Mouse (Mus musculus) hindbrain, embryonic 11.5 days (tissue): ENCODE results near the gene Thada. TPM values are rescaled to one million over a fixed set of nuclear protein-coding genes. Genes with fewer than 3 reads are reported as not detected.

Experiments used
- ATAC-seq: fragments of 200-750 bp; cut with Nextera tagmentation; 2 replicates; pipeline ENCODE4 v1.8.0; 2017; ENCODE audit warnings: mild to moderate bottlenecking, moderate TSS enrichment, moderate library complexity; ENCODE audit not compliant: low FRiP score
- DNase-seq: peaks from one replicate; pipeline ENCODE4 v3.0.0-alpha.2; 2015; ENCODE audit warnings: low spot score
- H3K27ac ChIP-seq: fragments of 300-500 bp; sonication (generic); 2 replicates; pipeline ENCODE4 v1.5.1; 2014; ENCODE audit warnings: mild to moderate bottlenecking, low read depth, low read length
- H3K27me3 ChIP-seq: fragments of 300-500 bp; sonication (generic); 2 replicates; pipeline ENCODE4 v1.6.1; 2014; ENCODE audit warnings: mild to moderate bottlenecking, low read length, moderate library complexity, mixed read lengths; ENCODE audit not compliant: control insufficient read depth, insufficient read depth
- H3K36me3 ChIP-seq: fragments of 300-500 bp; sonication (generic); 2 replicates; pipeline ENCODE4 v1.6.1; 2014; ENCODE audit warnings: mild to moderate bottlenecking, low read length, moderate library complexity, mixed read lengths; ENCODE audit not compliant: control insufficient read depth, insufficient read depth
- H3K4me1 ChIP-seq: fragments of 300-500 bp; sonication (generic); replicated peaks from 2 replicates; pipeline ENCODE4 v1.6.1; 2014; ENCODE audit warnings: low read length, mixed read lengths; ENCODE audit not compliant: control insufficient read depth, insufficient read depth
- H3K4me2 ChIP-seq: fragments of 300-500 bp; sonication (generic); replicated peaks from 2 replicates; pipeline ENCODE4 v1.6.1; 2014; ENCODE audit warnings: mild to moderate bottlenecking, low read depth, low read length
- H3K4me3 ChIP-seq: fragments of 300-500 bp; sonication (generic); 2 replicates; pipeline ENCODE4 v1.5.1; 2014; ENCODE audit warnings: low read depth, low read length
- H3K9ac ChIP-seq: fragments of 300-500 bp; sonication (generic); 2 replicates; pipeline ENCODE4 v1.6.1; 2014; ENCODE audit warnings: low read depth, low read length
- H3K9me3 ChIP-seq: fragments of 300-500 bp; sonication (generic); 2 replicates; pipeline ENCODE4 v1.6.1; 2016; ENCODE audit warnings: low read length; ENCODE audit not compliant: control insufficient read depth
- WGBS: fragments of 180-500 bp; shearing (Covaris S2); extraction: QIAGEN DNeasy Blood & Tissue Kit; methylation state at CpG from one replicate; pipeline ENCODE4 v1.1.7; 2014; 5-methylcytosine and 5-hydroxymethylcytosine counted together
- polyA plus RNA-seq: library from polyadenylated mRNA; unstranded; fragments of >200 nt; fragmentation: Nextera tagmentation; extraction: Ambion mirVana; gene quantifications from 2 replicates; pipeline ENCODE4 v1.2.1, GENCODE M21; 2014

The Thada gene
- polyA plus RNA-seq, 1 experiment from 2014 or later = 13.1 TPM

GRCm38 (mm10) chr17:84263591-84263990 is 202.4 kb downstream of the Thada start:
- Histone ChIP-seq H3K4me3 (no peak overlapping the region), H3K9me3 (no peaks in the 10 kb centered on the region), H3K36me3 (no peaks in the 10 kb centered on the region), H3K4me2 (no peak overlapping the region), H3K27me3 (no peaks in the 10 kb centered on the region), H3K4me1 (no peaks in the 10 kb centered on the region), H3K9ac (no peak overlapping the region), H3K27ac (no peak overlapping the region)
- ATAC-seq = no peak
- 84% methylated on average over 5 of the region's 5 CpGs for WGBS
- DNase-seq = no peak

GRCm38 (mm10) chr17:84262325-84262979 is 203.6 kb downstream of the Thada start:
- no peak for ATAC-seq
- 92% methylated on average over 9 of the region's 9 CpGs for WGBS

GRCm38 (mm10) chr17:84261010-84261409 is 205.0 kb downstream of the Thada start:
- Histone ChIP-seq H3K4me1 (no peaks in the 10 kb centered on the region), H3K36me3 (no peaks in the 10 kb centered on the region), H3K4me3 (no peak overlapping the region), H3K9me3 (no peaks in the 10 kb centered on the region), H3K9ac (no peak overlapping the region), H3K4me2 (no peak overlapping the region), H3K27ac (no peak overlapping the region; the same call in 1 of the 2 replicates), H3K27me3 (no peaks in the 10 kb centered on the region)
- DNase-seq (no peak), ATAC-seq (no peak)

More at GRCm38 (mm10) chr17:84262325-84262979, 203.6 kb downstream of the Thada start:
- H3K4me3 ChIP-seq = no peak overlapping the region
- no peaks in the 10 kb centered on the region for H3K27me3 ChIP-seq
- no peak for DNase-seq
- H3K9me3 ChIP-seq = no peaks in the 10 kb centered on the region
- no peaks in the 10 kb centered on the region for H3K4me1 ChIP-seq
- no peak overlapping the region for H3K4me2 ChIP-seq
- no peaks in the 10 kb centered on the region for H3K36me3 ChIP-seq
- H3K9ac ChIP-seq = no peak overlapping the region
- H3K27ac ChIP-seq = no peak overlapping the region

GRCm38 (mm10) chr17:84260226-84260625 is 205.8 kb downstream of the Thada start:
- Histone ChIP-seq H3K4me2 (no peak overlapping the region), H3K27me3 (no peaks in the 10 kb centered on the region), H3K4me1 (no peaks in the 10 kb centered on the region), H3K36me3 (no peaks in the 10 kb centered on the region), H3K4me3 (no peak overlapping the region), H3K27ac (no peak overlapping the region), H3K9me3 (no peaks in the 10 kb centered on the region), H3K9ac (no peak overlapping the region)
- ATAC-seq = no peak
- DNase-seq = no peak

GRCm38 (mm10) chr17:84258638-84259261 is 207.3 kb downstream of the Thada start:
- no peak for DNase-seq
- no peak overlapping the region for H3K27ac ChIP-seq
- 61% methylated on average over 4 of the region's 4 CpGs for WGBS

GRCm38 (mm10) chr17:84257927-84258532 is 208.0 kb downstream of the Thada start:
- Histone ChIP-seq H3K27me3 (no peaks in the 10 kb centered on the region), H3K36me3 (no peaks in the 10 kb centered on the region), H3K4me3 (no peak overlapping the region), H3K4me1 (no peaks in the 10 kb centered on the region), H3K9ac (no peak overlapping the region), H3K4me2 (no peak overlapping the region), H3K9me3 (no peaks in the 10 kb centered on the region), H3K27ac (no peak overlapping the region)
- no peak for ATAC-seq
- WGBS = 64% methylated on average over 5 of the region's 5 CpGs
- DNase-seq = no peak

More at GRCm38 (mm10) chr17:84258638-84259261, 207.3 kb downstream of the Thada start:
- ATAC-seq = no peak
- H3K4me3 ChIP-seq = no peak overlapping the region
- H3K36me3 ChIP-seq = no peaks in the 10 kb centered on the region
- H3K4me2 ChIP-seq = no peak overlapping the region
- H3K4me1 ChIP-seq = no peaks in the 10 kb centered on the region
- H3K9ac ChIP-seq = no peak overlapping the region
- no peaks in the 10 kb centered on the region for H3K27me3 ChIP-seq
- no peaks in the 10 kb centered on the region for H3K9me3 ChIP-seq

- H3K9ac ChIP-seq = no peak overlapping the region
- H3K27ac ChIP-seq = 0 out of 2 replicates have a peak overlapping the region, but pooled peaks have one; percentile 4
- H3K4me2 ChIP-seq = no peak overlapping the region
- no peaks in the 10 kb centered on the region for H3K27me3 ChIP-seq
- H3K9me3 ChIP-seq = no peaks in the 10 kb centered on the region
- 51% methylated on average over 9 of the region's 9 CpGs for WGBS
- no peak for DNase-seq
- no peak for ATAC-seq
- H3K4me1 ChIP-seq = no peaks in the 10 kb centered on the region
- no peaks in the 10 kb centered on the region for H3K36me3 ChIP-seq
- H3K4me3 ChIP-seq = no peak overlapping the region
These were observed 209.7 kb downstream of the Thada start for GRCm38 (mm10) chr17:84256278-84256819.

GRCm38 (mm10) chr17:84255841-84256240 is 210.2 kb downstream of the Thada start:
- Histone ChIP-seq H3K4me1 (no peaks in the 10 kb centered on the region), H3K4me2 (no peak overlapping the region), H3K9me3 (no peaks in the 10 kb centered on the region), H3K27ac (0 out of 2 replicates have a peak overlapping the region, but pooled peaks have one; percentile 4), H3K27me3 (no peaks in the 10 kb centered on the region), H3K9ac (no peak overlapping the region), H3K36me3 (no peaks in the 10 kb centered on the region), H3K4me3 (no peak overlapping the region)
- 68% methylated on average over 2 of the region's 2 CpGs for WGBS
- ATAC-seq = no peak
- no peak for DNase-seq
